Mouse (Mus musculus): ENCODE measurements at regions not wholly inside any gene's neighbourhood (a gene's known extent, or its start where the extent isn't known, plus 50 kb on each side); places are given as distances from the start of the nearest gene placed in this dataset.
A peak's percentile ranks its signal among the peaks of the same experiment; 100 is the strongest.

DNA sequence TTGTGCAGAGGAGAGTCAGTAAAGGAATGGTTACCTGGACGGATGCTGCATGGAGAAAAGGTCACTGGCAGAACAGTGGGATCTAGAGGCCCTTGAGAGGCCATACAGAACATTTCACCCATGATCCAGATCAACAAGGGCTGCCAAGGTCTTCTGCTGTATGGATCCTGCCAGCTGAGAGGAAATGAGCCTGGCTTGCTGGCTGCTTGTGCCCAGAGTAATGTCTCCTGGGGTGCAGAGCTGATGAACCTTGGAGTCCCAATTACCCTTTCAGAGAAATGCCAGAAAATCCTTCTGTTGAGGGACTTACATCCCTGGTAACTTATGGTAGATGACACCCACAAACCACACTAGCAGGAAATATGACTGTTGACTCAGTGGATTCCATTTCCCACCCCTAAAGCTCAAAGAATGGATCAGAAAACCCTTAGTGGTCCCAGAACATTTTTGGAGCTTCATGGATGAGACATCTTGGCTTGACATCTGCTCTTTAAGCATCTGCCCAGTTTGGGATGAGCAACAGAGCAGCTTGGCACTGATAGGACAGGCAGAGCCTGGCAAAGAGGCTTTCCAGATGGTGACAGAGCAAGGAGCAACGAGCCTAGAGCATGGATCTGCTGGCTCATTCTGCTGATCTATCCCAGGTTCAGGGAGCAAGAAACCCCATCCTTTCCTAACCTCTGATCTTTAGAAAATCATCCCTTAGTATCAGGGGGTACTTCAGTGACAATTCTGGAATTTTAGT is 416.6 kb downstream of the Adra2a start:
- DNase-seq (ENCODE audit: low read depth, low spot score) = no peak

DNA sequence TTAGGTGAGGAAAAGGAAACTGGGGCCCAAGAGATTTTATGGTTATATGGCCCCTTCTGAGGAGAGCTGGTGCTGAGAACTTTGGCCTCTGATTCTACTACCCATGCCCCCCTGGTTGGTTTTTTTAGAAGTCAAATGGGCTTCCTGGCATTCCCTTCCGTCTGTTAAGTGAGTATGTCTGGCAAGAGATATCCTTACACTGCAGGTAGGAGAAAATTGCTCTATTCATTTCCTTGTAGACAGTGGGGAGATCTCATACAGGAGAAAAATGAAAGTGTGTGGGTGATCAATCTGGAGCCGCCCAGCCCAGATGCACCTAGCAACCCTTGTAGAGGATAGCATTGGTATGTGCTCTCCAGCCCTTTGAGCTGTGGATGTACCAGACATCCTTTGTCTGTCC is 418.5 kb downstream of the Adra2a start:
- DNase-seq (ENCODE audit: low read depth, low spot score) = no peak

DNA sequence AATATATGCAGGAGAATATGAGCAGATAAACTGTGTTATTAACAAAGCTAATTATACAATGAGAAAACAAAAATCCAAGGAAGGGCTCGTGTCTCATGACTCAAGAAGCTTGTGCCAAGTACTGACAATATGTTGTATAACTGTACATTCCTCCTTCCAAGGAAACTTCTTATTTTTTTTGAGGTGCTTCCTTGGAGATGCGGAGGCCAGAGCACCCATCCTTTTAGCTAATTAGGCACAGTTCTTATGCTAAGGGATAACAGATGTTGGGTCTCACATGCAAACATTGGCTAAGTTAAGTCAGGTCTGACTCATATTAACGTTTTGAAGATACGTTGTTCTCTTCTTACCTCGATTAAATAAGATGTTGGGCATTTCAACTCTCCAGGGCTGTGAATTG is 426.1 kb downstream of the Adra2a start:
- DNase-seq (ENCODE audit: low read depth, low spot score) = no peak

DNA sequence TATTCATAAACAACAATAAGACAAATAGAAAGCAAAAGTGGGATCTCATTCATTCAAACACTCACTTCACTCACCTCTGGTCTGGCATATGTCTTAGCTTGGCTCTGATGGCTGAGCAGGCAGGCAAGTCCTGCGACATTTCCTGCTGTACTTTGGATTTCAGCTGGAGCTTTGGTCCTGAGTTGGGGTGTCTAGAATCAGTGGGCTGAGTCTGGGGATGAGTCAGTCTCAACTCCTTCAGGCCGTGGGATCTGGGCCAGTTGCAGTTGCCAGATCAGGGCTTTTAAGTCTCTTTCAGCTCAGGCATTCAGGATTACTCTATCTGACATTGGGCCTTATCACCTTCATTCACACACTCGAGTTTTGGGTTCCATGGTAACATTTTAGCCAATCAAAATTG is 454.1 kb downstream of the Adra2a start:
- no peak for DNase-seq (ENCODE audit: low read depth, low spot score)

DNA sequence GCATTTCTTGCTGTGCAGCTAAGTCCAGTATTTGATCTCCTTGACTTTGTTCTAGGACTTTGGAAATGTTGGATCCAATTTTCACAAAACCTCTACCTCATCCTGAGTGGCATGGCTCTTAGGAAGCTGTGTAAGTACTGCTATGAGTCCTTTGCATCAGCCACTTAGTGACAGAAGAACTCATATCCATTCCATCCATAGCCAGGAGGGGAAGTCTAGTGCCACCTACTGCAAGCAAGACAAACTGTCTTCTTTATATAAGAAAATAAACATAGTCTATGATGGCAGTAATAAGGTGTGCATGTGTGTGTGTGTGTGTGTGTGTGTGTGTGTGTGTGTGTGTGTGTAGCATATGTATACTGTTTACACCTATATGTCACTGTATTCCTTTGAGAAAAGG is 489.9 kb downstream of the Adra2a start:
- peak; percentile 8 for DNase-seq (ENCODE audit: low read depth, low spot score)

DNA sequence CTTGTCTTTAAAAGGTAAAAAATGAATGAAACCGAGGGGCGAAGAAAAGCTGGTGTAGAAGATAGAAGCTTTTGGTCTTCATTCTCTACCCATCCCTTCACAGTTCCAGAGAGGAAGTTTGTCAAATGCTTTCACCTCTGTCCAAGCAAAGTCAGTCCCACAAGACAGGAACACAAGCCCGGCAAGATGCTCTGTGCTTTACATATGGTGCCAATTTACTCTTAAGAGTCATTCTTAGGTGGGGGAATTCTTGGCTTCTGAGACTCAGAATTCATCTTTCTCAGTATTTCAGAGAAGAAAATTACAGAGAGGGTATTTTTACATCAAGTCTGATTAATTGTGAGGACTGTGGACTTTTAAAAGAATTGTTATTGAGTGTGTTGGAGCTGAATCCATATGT is 511.4 kb downstream of the Adra2a start:
- DNase-seq (ENCODE audit: low read depth, low spot score) = no peak

DNA sequence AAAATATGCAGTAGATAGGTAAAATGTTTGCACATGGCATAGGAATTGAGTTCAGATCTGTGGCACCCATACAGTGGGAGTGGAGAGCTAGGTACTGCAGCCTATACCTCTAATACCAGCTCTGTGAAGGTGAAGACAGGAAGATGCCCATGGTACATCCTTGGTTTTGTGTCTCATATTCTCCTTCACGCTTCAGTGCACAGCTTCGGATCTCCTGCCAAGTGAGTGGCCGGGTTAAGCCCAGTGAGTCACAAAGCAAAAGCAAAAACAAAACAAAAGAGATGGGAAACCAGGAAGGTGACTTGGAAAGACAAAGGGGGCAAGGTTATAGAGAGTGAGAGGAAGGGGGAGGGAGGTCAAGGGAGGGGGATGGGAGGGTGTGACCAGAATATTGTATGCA is 514.0 kb downstream of the Adra2a start:
- DNase-seq (ENCODE audit: low read depth, low spot score) = no peak

DNA sequence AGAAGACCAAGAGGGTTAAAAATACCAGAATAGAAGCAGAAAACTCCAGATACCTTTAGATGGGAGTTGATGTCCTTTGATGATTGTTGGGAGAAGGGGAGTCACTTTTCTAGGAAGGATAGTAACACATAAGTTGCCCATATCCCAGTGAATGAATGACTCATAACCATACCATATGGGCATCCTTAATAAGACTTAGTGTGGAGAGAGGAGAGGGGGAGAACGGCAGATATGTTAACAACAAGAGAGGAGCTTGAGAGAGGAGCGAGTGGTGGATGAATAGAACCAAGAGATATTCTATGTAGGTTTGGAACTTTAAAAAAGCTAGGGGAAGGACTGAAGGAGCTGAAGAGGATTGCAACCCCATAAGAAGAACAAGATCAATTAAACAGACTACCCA is 539.6 kb downstream of the Adra2a start:
- DNase-seq (ENCODE audit: low read depth, low spot score) = no peak

DNA sequence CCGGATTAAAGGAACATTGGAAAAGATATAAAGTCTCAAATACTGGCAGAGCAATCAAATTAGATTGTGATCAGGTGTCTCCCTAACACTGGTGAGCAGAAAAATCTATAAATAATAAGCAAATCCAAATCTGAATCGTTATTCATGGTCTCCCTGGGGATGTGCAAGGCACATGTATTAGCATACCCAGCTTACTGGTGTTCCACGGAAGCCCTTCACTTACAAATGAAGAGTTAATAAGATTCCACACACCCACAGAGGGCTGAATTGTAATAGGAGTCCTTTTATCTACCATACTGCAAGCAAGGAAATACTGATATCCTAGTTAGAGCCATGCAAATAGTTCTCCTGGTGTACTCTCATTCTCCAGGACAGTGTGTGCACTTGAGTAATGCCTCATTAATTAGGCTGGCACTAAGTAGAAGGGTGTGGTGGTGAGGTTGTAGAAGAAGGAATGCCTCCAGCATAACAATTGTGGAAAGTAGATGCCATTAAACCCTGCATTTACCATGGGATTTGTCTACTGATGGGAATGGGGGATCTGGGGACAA is 540.8 kb downstream of the Adra2a start:
- no peak for DNase-seq (ENCODE audit: low read depth, low spot score)

DNA sequence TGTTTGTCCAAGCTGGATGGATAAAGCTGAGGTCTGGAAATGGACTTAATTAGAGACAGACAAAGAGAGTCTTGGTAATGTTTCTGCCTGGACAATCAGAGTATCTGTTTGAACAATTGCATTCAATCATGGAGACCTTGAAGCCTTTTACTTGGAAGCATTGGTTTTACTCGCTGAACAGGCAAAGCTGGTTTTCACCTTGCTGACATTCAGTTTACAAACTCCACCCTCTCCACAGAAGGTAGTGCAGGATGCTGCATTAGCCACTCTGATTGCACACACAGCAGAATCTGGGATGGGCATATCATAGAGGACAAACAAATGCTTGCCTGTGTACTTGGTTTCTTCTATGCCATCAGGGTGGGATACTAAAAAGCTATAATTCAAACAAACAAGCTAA is 541.4 kb downstream of the Adra2a start:
- no peak for DNase-seq (ENCODE audit: low read depth, low spot score)

DNA sequence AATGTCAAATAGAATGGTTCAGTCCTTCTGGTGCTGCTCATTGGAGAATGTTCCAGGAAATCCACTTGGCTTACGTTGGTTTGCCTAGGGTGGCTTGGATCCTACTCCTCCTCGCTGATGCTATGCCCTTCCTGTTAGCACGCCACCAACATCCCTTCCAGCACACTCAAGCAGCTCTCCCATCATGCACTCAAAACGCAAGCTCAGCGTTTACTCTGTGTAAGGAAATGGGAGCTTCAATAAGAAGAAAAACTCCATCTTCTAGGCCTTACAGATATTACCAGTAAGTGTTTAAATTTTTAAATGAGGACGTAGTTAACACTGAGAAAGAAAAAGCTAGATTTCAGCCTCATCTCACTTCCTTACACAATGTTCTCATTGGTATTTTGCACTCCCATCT is 523.7 kb downstream of the Gpam start:
- no peak for DNase-seq (ENCODE audit: low read depth, low spot score)

DNA sequence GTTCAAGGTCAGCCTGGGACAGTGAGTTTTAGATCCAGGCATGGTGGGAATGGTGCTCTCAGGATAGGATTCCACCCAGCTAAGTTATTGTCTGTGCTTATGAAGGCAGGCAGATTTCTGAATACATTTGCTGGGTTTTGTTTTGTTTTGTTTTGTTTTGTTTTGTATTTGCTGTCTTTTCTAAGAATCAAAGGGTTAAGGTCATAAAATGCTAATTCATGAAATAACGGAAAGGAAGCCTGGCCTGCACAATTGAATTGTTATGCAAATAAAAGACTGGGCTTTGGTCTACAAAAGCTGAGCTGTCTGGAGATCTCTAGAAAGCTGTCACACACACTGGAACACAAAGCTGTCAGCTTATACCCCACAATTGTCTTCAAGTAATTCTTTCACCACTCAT is 521.7 kb downstream of the Gpam start:
- DNase-seq (ENCODE audit: low read depth, low spot score) = no peak

DNA sequence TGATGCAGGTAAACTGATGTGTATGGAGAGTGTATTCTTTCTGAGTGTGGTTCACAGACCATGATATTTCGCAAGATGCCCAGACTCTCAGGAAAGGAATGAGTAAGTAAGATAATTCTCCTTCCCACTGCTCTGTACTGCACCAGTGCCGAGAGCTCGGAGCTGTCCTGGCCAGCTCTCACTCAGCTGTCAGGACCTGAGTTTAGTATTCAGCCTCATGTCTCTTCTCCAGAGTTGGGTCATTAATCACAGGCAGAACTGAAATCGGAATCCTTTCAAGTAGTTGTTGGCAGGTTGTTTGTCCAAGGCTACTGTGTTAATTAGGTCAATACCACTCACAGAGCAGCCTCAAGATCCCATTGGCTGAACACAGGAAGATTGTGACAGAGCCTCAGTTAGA is 510.1 kb downstream of the Gpam start:
- no peak for DNase-seq (ENCODE audit: low read depth, low spot score)
